Mouse (Mus musculus): Measurements from ENCODE around the gene 9930104L06Rik.

The 9930104L06Rik gene

GRCm38 (mm10) chr4:124962576-124962975, 25.7 kb downstream of the 9930104L06Rik start:
- DNase-seq = no peak

- DNase-seq = no peak
Observed at GRCm38 (mm10) chr4:124964912-124965599, 28.2 kb downstream of the 9930104L06Rik start.

- no peak for DNase-seq
Observed at GRCm38 (mm10) chr4:124968711-124969110, 31.9 kb downstream of the 9930104L06Rik start.

GRCm38 (mm10) chr4:124969219-124969848, 32.5 kb downstream of the 9930104L06Rik start:
- no peak for DNase-seq

- DNase-seq = no peak
Observed at GRCm38 (mm10) chr4:124970194-124970593, 33.3 kb downstream of the 9930104L06Rik start.

GRCm38 (mm10) chr4:124970677-124971076, 33.8 kb downstream of the 9930104L06Rik start:
- DNase-seq = no peak

- no peak for DNase-seq
Observed at GRCm38 (mm10) chr4:124971094-124971493, 34.2 kb downstream of the 9930104L06Rik start.

- DNase-seq = no peak
Observed at GRCm38 (mm10) chr4:124972316-124972715, 35.5 kb downstream of the 9930104L06Rik start.

GRCm38 (mm10) chr4:124973296-124973695, 36.4 kb downstream of the 9930104L06Rik start:
- DNase-seq = no peak

- DNase-seq = no peak
Observed at GRCm38 (mm10) chr4:124978201-124978600, 41.4 kb downstream of the 9930104L06Rik start.

GRCm38 (mm10) chr4:124983893-124984526, 47.2 kb downstream of the 9930104L06Rik start:
- peak in 1 of 2 experiments; percentile 17 for DNase-seq

- DNase-seq = no peak
Observed at GRCm38 (mm10) chr4:124984871-124985670, 48.2 kb downstream of the 9930104L06Rik start.

GRCm38 (mm10) chr4:124985671-124986602, 49.1 kb downstream of the 9930104L06Rik start, which contains the start of gene Rspo1:
Gene Rspo1, plus strand, starts transcription at chr4:124986430.
- DNase-seq = no peak

GRCm38 (mm10) chr4:124986739-124987710, 50.2 kb downstream of the 9930104L06Rik start:
- DNase-seq = no peak

GRCm38 (mm10) chr4:124987711-124988097, 50.9 kb downstream of the 9930104L06Rik start:
- no peak for DNase-seq

GRCm38 (mm10) chr4:124988382-124988781, 51.5 kb downstream of the 9930104L06Rik start:
- no peak for DNase-seq

GRCm38 (mm10) chr4:124989787-124990253, 53.0 kb downstream of the 9930104L06Rik start:
- no peak for DNase-seq

- DNase-seq = no peak
Observed at GRCm38 (mm10) chr4:124990325-124990724, 53.5 kb downstream of the 9930104L06Rik start.

Data from cerebellum, postnatal 25 days (tissue).